Mouse (Mus musculus) gastrocnemius, postnatal 10 days (tissue): Measurements from ENCODE around the gene Spdef. TPM values are rescaled to one million over a fixed set of nuclear protein-coding genes. Genes with fewer than 3 reads are reported as not detected.

Experiments used
- DNase-seq: peaks from one replicate; pipeline ENCODE4 v3.0.0; 2021; ENCODE audit warnings: mixed read lengths
- long read RNA-seq, 2 experiments: library from polyadenylated mRNA; stranded (forward); transcript quantifications; one replicate each; pipeline ENCODE4 v2.0.0; 2021
- total RNA-seq, 2 experiments: library from RNA; stranded (reverse); gene quantifications; 2 replicates each; pipeline ENCODE4 v1.2.3; 2021

Gene Spdef
- under 1 TPM; 0.26 to 0.43 TPM for total RNA-seq
- long read RNA-seq, experiment 1 = 0 reads
- long read RNA-seq, experiment 2 = 0 reads

GRCm38 (mm10) chr17:27728770-27729169, at the start of gene Spdef:
Gene Spdef, minus strand, starts transcription at chr17:27728955.
- no peak for DNase-seq

GRCm38 (mm10) chr17:27777823-27778222, 49.1 kb upstream of the Spdef start:
- no peak for DNase-seq

GRCm38 (mm10) chr17:27774198-27774597, 45.4 kb upstream of the Spdef start:
- DNase-seq = no peak

GRCm38 (mm10) chr17:27771616-27772015, 42.9 kb upstream of the Spdef start:
- no peak for DNase-seq

- DNase-seq = peak; percentile 81
Observed at GRCm38 (mm10) chr17:27768817-27769542, 40.2 kb upstream of the Spdef start.

GRCm38 (mm10) chr17:27767543-27767942, 38.8 kb upstream of the Spdef start:
- DNase-seq = no peak

GRCm38 (mm10) chr17:27767120-27767519, 38.4 kb upstream of the Spdef start:
- DNase-seq = no peak

GRCm38 (mm10) chr17:27765066-27765465, 36.3 kb upstream of the Spdef start:
- no peak for DNase-seq

- no peak for DNase-seq
Observed at GRCm38 (mm10) chr17:27764453-27764852, 35.7 kb upstream of the Spdef start.

- DNase-seq = no peak
Observed at GRCm38 (mm10) chr17:27762884-27763283, 34.1 kb upstream of the Spdef start.

- peak; percentile 71 for DNase-seq
Observed at GRCm38 (mm10) chr17:27761639-27762336, 33.0 kb upstream of the Spdef start.

GRCm38 (mm10) chr17:27760169-27760568, 31.4 kb upstream of the Spdef start:
- DNase-seq = no peak

- no peak for DNase-seq
Observed at GRCm38 (mm10) chr17:27751314-27752202, 22.8 kb upstream of the Spdef start.

- no peak for DNase-seq
Observed at GRCm38 (mm10) chr17:27750451-27750942, 21.7 kb upstream of the Spdef start.

- DNase-seq = no peak
Observed at GRCm38 (mm10) chr17:27748123-27748522, 19.4 kb upstream of the Spdef start.

GRCm38 (mm10) chr17:27746446-27746845, 17.7 kb upstream of the Spdef start:
- DNase-seq = no peak

GRCm38 (mm10) chr17:27740961-27741360, 12.2 kb upstream of the Spdef start:
- DNase-seq = no peak

GRCm38 (mm10) chr17:27734344-27735073, 5.8 kb upstream of the Spdef start:
- DNase-seq = no peak

- DNase-seq = no peak
Observed at GRCm38 (mm10) chr17:27732694-27733093, 3.9 kb upstream of the Spdef start.

GRCm38 (mm10) chr17:27732152-27732551, 3.4 kb upstream of the Spdef start:
- no peak for DNase-seq

- no peak for DNase-seq
Observed at GRCm38 (mm10) chr17:27726527-27726926, 2.2 kb downstream of the Spdef start.

GRCm38 (mm10) chr17:27725412-27725811, 3.3 kb downstream of the Spdef start:
- DNase-seq = no peak
